Mouse (Mus musculus) kidney, adult 9 months (tissue): Measurements from ENCODE around the gene Pla2g16.

Source experiments
- DNase-seq: peaks from one replicate; pipeline ENCODE4 v3.0.0; 2022

Pla2g16 gene

GRCm38 (mm10) chr19:7566826-7567225, 9.6 kb downstream of the Pla2g16 start:
- DNase-seq: no peak

GRCm38 (mm10) chr19:7568364-7568763, 11.1 kb downstream of the Pla2g16 start:
- no peak for DNase-seq

GRCm38 (mm10) chr19:7569650-7570049, 12.4 kb downstream of the Pla2g16 start:
- DNase-seq: no peak

GRCm38 (mm10) chr19:7576180-7576579, 18.9 kb downstream of the Pla2g16 start:
- no peak for DNase-seq

GRCm38 (mm10) chr19:7577710-7578109, 20.5 kb downstream of the Pla2g16 start:
- peak; percentile 25 for DNase-seq

- DNase-seq: no peak
Measured at GRCm38 (mm10) chr19:7581042-7581441, 23.8 kb downstream of the Pla2g16 start.

GRCm38 (mm10) chr19:7583101-7583500, 25.8 kb downstream of the Pla2g16 start:
- DNase-seq: no peak

- no peak for DNase-seq
Measured at GRCm38 (mm10) chr19:7583599-7583998, 26.3 kb downstream of the Pla2g16 start.

- no peak for DNase-seq
Measured at GRCm38 (mm10) chr19:7585279-7585678, 28.0 kb downstream of the Pla2g16 start.

GRCm38 (mm10) chr19:7585764-7586163, 28.5 kb downstream of the Pla2g16 start:
- DNase-seq: no peak

GRCm38 (mm10) chr19:7590795-7591194, 33.5 kb downstream of the Pla2g16 start:
- DNase-seq: no peak

- peak; percentile 63 for DNase-seq
Measured at GRCm38 (mm10) chr19:7592018-7592417, 34.8 kb downstream of the Pla2g16 start.

GRCm38 (mm10) chr19:7595534-7595933, 38.3 kb downstream of the Pla2g16 start:
- peak; percentile 61 for DNase-seq

- DNase-seq: peak; percentile 38
Measured at GRCm38 (mm10) chr19:7598481-7598880, 41.2 kb downstream of the Pla2g16 start.

GRCm38 (mm10) chr19:7601551-7601950, 44.3 kb downstream of the Pla2g16 start:
- no peak for DNase-seq

GRCm38 (mm10) chr19:7604107-7604506, 46.8 kb downstream of the Pla2g16 start:
- no peak for DNase-seq

GRCm38 (mm10) chr19:7605013-7605412, 47.8 kb downstream of the Pla2g16 start:
- DNase-seq: no peak

- peak; percentile 85 for DNase-seq
Measured at GRCm38 (mm10) chr19:7605930-7606783, 48.9 kb downstream of the Pla2g16 start.

- no peak for DNase-seq
Measured at GRCm38 (mm10) chr19:7606801-7607689, 49.8 kb downstream of the Pla2g16 start, which contains the start of gene Lgals12. Gene Lgals12, minus strand, starts transcription at chr19:7607193.

GRCm38 (mm10) chr19:7607690-7608201, 50.5 kb downstream of the Pla2g16 start:
- no peak for DNase-seq

GRCm38 (mm10) chr19:7611942-7612757, 54.9 kb downstream of the Pla2g16 start, which contains the start of gene Hrasls5:
Gene Hrasls5, plus strand, starts transcription at chr19:7612541.
- DNase-seq: no peak

- no peak for DNase-seq
Measured at GRCm38 (mm10) chr19:7613151-7613550, 55.9 kb downstream of the Pla2g16 start.
